Mouse (Mus musculus) heart, postnatal 0 days (tissue): ENCODE data around the gene Amfr.

Experiments
- CTCF ChIP-seq: IDR thresholded peaks from 2 replicates; pipeline ENCODE4 v1.5.1; 2016; ENCODE audit warnings: antibody characterized with exemption, control low read depth, low read depth
- EP300 ChIP-seq: IDR thresholded peaks from 2 replicates; pipeline ENCODE4 v1.6.1; 2016; ENCODE audit warnings: antibody characterized with exemption, low read depth

- TF ChIP-seq CTCF (no peak), EP300 (no peak)
These were observed 21.0 kb upstream of the Amfr start for GRCm38 (mm10) chr8:94033601-94034000.
